Mouse (Mus musculus): ENCODE measurements around the gene 1700102P08Rik. TPM values are rescaled to one million over a fixed set of nuclear protein-coding genes. Genes with fewer than 3 reads are reported as not detected.

1700102P08Rik gene
- polyA plus RNA-seq, 1 experiment from 2014 or later = 0.14 TPM

DNA sequence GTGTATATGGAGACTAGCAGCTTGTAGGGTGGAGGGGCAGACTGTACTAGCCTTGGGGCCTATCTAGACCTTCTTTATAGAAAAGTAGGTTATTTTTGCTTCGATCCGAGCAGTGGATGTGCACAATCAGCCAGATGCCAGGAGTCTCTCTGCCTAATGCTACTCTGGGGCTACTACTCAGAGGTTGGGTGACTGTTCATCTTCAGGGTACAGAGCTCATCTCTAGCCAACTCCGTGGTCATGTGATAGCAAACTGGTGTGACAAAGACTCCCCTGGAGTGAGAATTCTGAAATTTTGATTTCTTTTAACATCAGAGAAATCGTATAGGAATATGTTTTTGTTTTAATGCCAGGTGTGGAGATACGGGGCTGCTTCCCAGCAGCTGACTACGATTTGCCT, 60.3 kb downstream of the 1700102P08Rik start:
- no peak; the same call in 1 of the 2 replicates for ATAC-seq
- peak overlapping the region; percentile 92 for H3K4me2 ChIP-seq (replicated peaks; ENCODE audit: low read depth)
- WGBS = 40% methylated on average over 6 of the region's 6 CpGs
- H3K36me3 ChIP-seq (ENCODE audit: control insufficient read depth, insufficient read depth) = no peaks in the 10 kb centered on the region; the same call in 1 of the 2 replicates
- peaks cover 16% of the 10 kb centered on the region; the same call in 1 of the 2 replicates for H3K4me1 ChIP-seq (replicated peaks; ENCODE audit: control insufficient read depth, insufficient read depth, low read length)
- no peak for TF ChIP-seq CTCF (IDR thresholded peaks at IDR 0.05; ENCODE audit: low read depth)
- peak overlapping the region; percentile 51; the same call in 1 of the 2 replicates for H3K9ac ChIP-seq (ENCODE audit: low read depth, low read length)
- H3K9me3 ChIP-seq (ENCODE audit: control insufficient read depth) = no peaks in the 10 kb centered on the region
- H3K27ac ChIP-seq (ENCODE audit: low read depth, low read length) = peak overlapping the region; percentile 60; the same call in 1 of the 2 replicates
- H3K4me3 ChIP-seq (ENCODE audit: low read depth, low read length) = peak overlapping the region; percentile 58; the same call in 1 of the 2 replicates
- no peaks in the 10 kb centered on the region for H3K27me3 ChIP-seq (replicated peaks; ENCODE audit: control insufficient read depth, insufficient read depth, low read length)

DNA sequence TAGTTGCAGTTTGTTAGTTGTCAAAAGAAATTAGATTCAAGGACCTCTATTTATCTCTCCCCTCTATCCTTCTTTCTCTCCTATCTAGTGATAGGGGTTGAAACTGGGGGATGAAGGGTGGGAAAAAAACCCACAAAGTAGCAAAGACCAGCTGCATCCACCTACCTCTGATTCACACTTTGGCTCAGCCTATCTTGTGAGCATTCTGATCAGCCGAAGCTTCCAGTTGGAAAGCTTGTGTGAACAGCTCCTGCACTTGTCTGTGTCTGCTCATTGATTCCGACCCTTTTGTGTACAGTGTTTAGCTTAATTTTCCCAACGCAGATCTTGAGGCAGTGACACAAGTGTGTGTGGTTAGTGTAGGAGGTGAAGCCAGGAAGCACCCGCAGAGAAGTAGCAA, 60.9 kb downstream of the 1700102P08Rik start:
- H3K4me1 ChIP-seq (replicated peaks; ENCODE audit: control insufficient read depth, insufficient read depth, low read length) = peaks cover 16% of the 10 kb centered on the region; the same call in 1 of the 2 replicates
- H3K27ac ChIP-seq (ENCODE audit: low read depth, low read length) = 0 out of 2 replicates have a peak overlapping the region, but pooled peaks have one; percentile 2
- no peaks in the 10 kb centered on the region for H3K9me3 ChIP-seq (ENCODE audit: control insufficient read depth)
- H3K4me3 ChIP-seq (ENCODE audit: low read depth, low read length) = no peak overlapping the region
- no peaks in the 10 kb centered on the region for H3K36me3 ChIP-seq (ENCODE audit: control insufficient read depth, insufficient read depth)
- H3K9ac ChIP-seq (ENCODE audit: low read depth, low read length) = no peak overlapping the region
- no peaks in the 10 kb centered on the region for H3K27me3 ChIP-seq (replicated peaks; ENCODE audit: control insufficient read depth, insufficient read depth, low read length)
- no peak overlapping the region for H3K4me2 ChIP-seq (replicated peaks; ENCODE audit: low read depth)
- ATAC-seq = no peak
- WGBS = 72% methylated on average over 4 of the region's 4 CpGs
- TF ChIP-seq CTCF (IDR thresholded peaks at IDR 0.05; ENCODE audit: low read depth) = no peak

- ATAC-seq = no peak
- no peak overlapping the region for H3K27ac ChIP-seq (ENCODE audit: low read depth, low read length)
- H3K36me3 ChIP-seq (ENCODE audit: control insufficient read depth, insufficient read depth) = no peaks in the 10 kb centered on the region
- peaks cover 16% of the 10 kb centered on the region; the same call in 1 of the 2 replicates for H3K4me1 ChIP-seq (replicated peaks; ENCODE audit: control insufficient read depth, insufficient read depth, low read length)
- H3K27me3 ChIP-seq (replicated peaks; ENCODE audit: control insufficient read depth, insufficient read depth, low read length) = no peaks in the 10 kb centered on the region
- no peak overlapping the region for H3K9ac ChIP-seq (ENCODE audit: low read depth, low read length)
- no peak overlapping the region for H3K4me3 ChIP-seq (ENCODE audit: low read depth, low read length)
- no peak overlapping the region for H3K4me2 ChIP-seq (replicated peaks; ENCODE audit: low read depth)
- WGBS = 89% methylated on average over 6 of the region's 6 CpGs
- TF ChIP-seq CTCF (IDR thresholded peaks at IDR 0.05; ENCODE audit: low read depth) = no peak
- no peaks in the 10 kb centered on the region for H3K9me3 ChIP-seq (ENCODE audit: control insufficient read depth)
Measured at GRCm38 (mm10) chr9:108454429-108454828, 61.8 kb downstream of the 1700102P08Rik start.

GRCm38 (mm10) chr9:108455747-108456571, 63.4 kb downstream of the 1700102P08Rik start:
- Histone ChIP-seq H3K4me1 (replicated peaks; ENCODE audit: control insufficient read depth, insufficient read depth, low read length) (peaks cover 8% of the 10 kb centered on the region; the same call in 1 of the 2 replicates), H3K9me3 (ENCODE audit: control insufficient read depth) (no peaks in the 10 kb centered on the region), H3K27me3 (replicated peaks; ENCODE audit: control insufficient read depth, insufficient read depth, low read length) (no peaks in the 10 kb centered on the region), H3K4me2 (replicated peaks; ENCODE audit: low read depth) (no peak overlapping the region), H3K4me3 (ENCODE audit: low read depth, low read length) (no peak overlapping the region), H3K27ac (ENCODE audit: low read depth, low read length) (no peak overlapping the region), H3K9ac (ENCODE audit: low read depth, low read length) (no peak overlapping the region), H3K36me3 (ENCODE audit: control insufficient read depth, insufficient read depth) (no peaks in the 10 kb centered on the region)
- no peak for ATAC-seq
- no peak for TF ChIP-seq CTCF (IDR thresholded peaks at IDR 0.05; ENCODE audit: low read depth)
- WGBS = 73% methylated on average over 12 of the region's 12 CpGs

- TF ChIP-seq CTCF (IDR thresholded peaks at IDR 0.05; ENCODE audit: low read depth) = no peak
- Histone ChIP-seq H3K9ac (ENCODE audit: low read depth, low read length) (no peak overlapping the region), H3K27me3 (replicated peaks; ENCODE audit: control insufficient read depth, insufficient read depth, low read length) (no peaks in the 10 kb centered on the region), H3K36me3 (ENCODE audit: control insufficient read depth, insufficient read depth) (no peaks in the 10 kb centered on the region), H3K27ac (ENCODE audit: low read depth, low read length) (no peak overlapping the region), H3K9me3 (ENCODE audit: control insufficient read depth) (no peaks in the 10 kb centered on the region), H3K4me1 (replicated peaks; ENCODE audit: control insufficient read depth, insufficient read depth, low read length) (peaks cover 12% of the 10 kb centered on the region), H3K4me3 (ENCODE audit: low read depth, low read length) (no peak overlapping the region), H3K4me2 (replicated peaks; ENCODE audit: low read depth) (no peak overlapping the region)
- 89% methylated on average over 10 of the region's 10 CpGs for WGBS
- no peak for ATAC-seq
Measured at GRCm38 (mm10) chr9:108456953-108457352, 64.3 kb downstream of the 1700102P08Rik start.

DNA sequence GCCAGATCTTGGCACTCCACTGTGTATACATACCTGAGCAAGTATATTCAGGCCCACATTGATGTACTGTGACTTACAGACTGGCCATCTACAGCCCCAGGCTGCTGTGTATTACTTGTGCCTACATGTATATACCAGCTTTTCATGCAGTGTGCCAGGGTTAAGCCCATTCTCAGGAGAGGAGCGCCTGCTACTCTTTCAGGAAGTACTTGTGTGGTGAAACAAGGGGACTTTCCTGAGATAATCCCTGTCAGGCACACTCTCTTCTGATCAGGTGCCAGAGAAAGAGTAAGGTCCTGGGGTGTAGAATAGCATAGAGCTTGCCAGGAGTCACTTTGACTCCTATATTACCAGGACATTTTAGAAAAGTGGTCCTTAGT, 67.3 kb downstream of the 1700102P08Rik start:
- Histone ChIP-seq H3K27ac (ENCODE audit: low read depth, low read length) (peak overlapping the region; percentile 95; the same call in 1 of the 2 replicates), H3K27me3 (replicated peaks; ENCODE audit: control insufficient read depth, insufficient read depth, low read length) (no peaks in the 10 kb centered on the region), H3K9ac (ENCODE audit: low read depth, low read length) (no peak overlapping the region), H3K4me1 (replicated peaks; ENCODE audit: control insufficient read depth, insufficient read depth, low read length) (peaks cover 14% of the 10 kb centered on the region), H3K4me3 (ENCODE audit: low read depth, low read length) (peak overlapping the region; percentile 90; the same call in 1 of the 2 replicates), H3K36me3 (ENCODE audit: control insufficient read depth, insufficient read depth) (peaks cover 18% of the 10 kb centered on the region), H3K4me2 (replicated peaks; ENCODE audit: low read depth) (peak overlapping the region; percentile 73), H3K9me3 (ENCODE audit: control insufficient read depth) (no peaks in the 10 kb centered on the region)
- no peak for ATAC-seq
- 81% methylated on average over 1 of the region's 1 CpGs for WGBS
- TF ChIP-seq CTCF (IDR thresholded peaks at IDR 0.05; ENCODE audit: low read depth) = no peak

Other genes with a start within 250 kb of the 1700102P08Rik start
- gene Bsn, start 202.4 kb upstream of the 1700102P08Rik start, polyA plus RNA-seq (2015; fragmentation: Nextera tagmentation; extraction: Ambion mirVana) = 1.6 and 1.9 TPM in 2 replicates
- 42.9 and 44.6 TPM in 2 replicates for gene Dag1, start 128.8 kb upstream of the 1700102P08Rik start, polyA plus RNA-seq (2015; fragmentation: Nextera tagmentation; extraction: Ambion mirVana)
- 12.4 and 15.6 TPM in 2 replicates for gene Nicn1, start 102.4 kb upstream of the 1700102P08Rik start, polyA plus RNA-seq (2015; fragmentation: Nextera tagmentation; extraction: Ambion mirVana)
- gene Amt, start 96.0 kb upstream of the 1700102P08Rik start, polyA plus RNA-seq (2015; fragmentation: Nextera tagmentation; extraction: Ambion mirVana) = 4.5 and 4.8 TPM in 2 replicates
- 313 and 315 TPM in 2 replicates for gene Rhoa, start 86.7 kb upstream of the 1700102P08Rik start, polyA plus RNA-seq (2015; fragmentation: Nextera tagmentation; extraction: Ambion mirVana)
- 48.6 and 50.4 TPM in 2 replicates for gene Tcta, start 86.6 kb upstream of the 1700102P08Rik start, polyA plus RNA-seq (2015; fragmentation: Nextera tagmentation; extraction: Ambion mirVana)
- 997 and 1,037 TPM in 2 replicates for gene Gpx1, start 53.9 kb upstream of the 1700102P08Rik start, polyA plus RNA-seq (2015; fragmentation: Nextera tagmentation; extraction: Ambion mirVana)
- gene Usp4, start 45.0 kb upstream of the 1700102P08Rik start, polyA plus RNA-seq (2015; fragmentation: Nextera tagmentation; extraction: Ambion mirVana) = 44.9 and 45.2 TPM in 2 replicates
- gene Ccdc36, start 35.7 kb downstream of the 1700102P08Rik start, polyA plus RNA-seq (2015; fragmentation: Nextera tagmentation; extraction: Ambion mirVana) = 0.29 TPM in 2 replicates
- gene BC048562, start 43.7 kb downstream of the 1700102P08Rik start, polyA plus RNA-seq (2015; fragmentation: Nextera tagmentation; extraction: Ambion mirVana) = not detected in 2 replicates
- gene Ccdc71, start 67.7 kb downstream of the 1700102P08Rik start, polyA plus RNA-seq (2015; fragmentation: Nextera tagmentation; extraction: Ambion mirVana) = 29.4 and 30.2 TPM in 2 replicates
- gene Klhdc8b, start 68.8 kb downstream of the 1700102P08Rik start, polyA plus RNA-seq (2015; fragmentation: Nextera tagmentation; extraction: Ambion mirVana) = 24.2 and 24.8 TPM in 2 replicates
- 8.9 and 10.1 TPM in 2 replicates for gene Lamb2, start 86.9 kb downstream of the 1700102P08Rik start, polyA plus RNA-seq (2015; fragmentation: Nextera tagmentation; extraction: Ambion mirVana)
- 17.2 and 17.6 TPM in 2 replicates for gene Usp19, start 97.8 kb downstream of the 1700102P08Rik start, polyA plus RNA-seq (2015; fragmentation: Nextera tagmentation; extraction: Ambion mirVana)
- gene Qars, start 114.9 kb downstream of the 1700102P08Rik start, polyA plus RNA-seq (2015; fragmentation: Nextera tagmentation; extraction: Ambion mirVana) = 66.4 and 74.7 TPM in 2 replicates
- gene Qrich1, start 124.0 kb downstream of the 1700102P08Rik start, polyA plus RNA-seq (2015; fragmentation: Nextera tagmentation; extraction: Ambion mirVana) = 46.8 and 48.7 TPM in 2 replicates
- 50.6 and 50.7 TPM in 2 replicates for gene Impdh2, start 167.5 kb downstream of the 1700102P08Rik start, polyA plus RNA-seq (2015; fragmentation: Nextera tagmentation; extraction: Ambion mirVana)
- gene Ndufaf3, start 174.6 kb downstream of the 1700102P08Rik start, polyA plus RNA-seq (2015; fragmentation: Nextera tagmentation; extraction: Ambion mirVana) = 47.9 and 53.4 TPM in 2 replicates
- 36.7 and 38.3 TPM in 2 replicates for gene Dalrd3, start 177.1 kb downstream of the 1700102P08Rik start, polyA plus RNA-seq (2015; fragmentation: Nextera tagmentation; extraction: Ambion mirVana)
- 16.7 and 16.8 TPM in 2 replicates for gene Wdr6, start 185.9 kb downstream of the 1700102P08Rik start, polyA plus RNA-seq (2015; fragmentation: Nextera tagmentation; extraction: Ambion mirVana)
- gene P4htm, start 204.9 kb downstream of the 1700102P08Rik start, polyA plus RNA-seq (2015; fragmentation: Nextera tagmentation; extraction: Ambion mirVana) = 2.8 and 2.9 TPM in 2 replicates